10 mouse cellular contexts compared by ENCODE assay signal in genomic region chr5:37822116-37822707, GRCm38 (mm10). TPM values are rescaled to one million over a fixed set of nuclear protein-coding genes. Genes with fewer than 3 reads are reported as not detected.
DNase-seq lines count a peak whose midpoint lies in the region; ATAC-seq lines count a peak whose summit lies in the region.
"Had no signal": no experiment of that assay in that cellular context is flagged by ENCODE, and none has a peak within 500 bp of the region (broad histone marks: within the 10 kb centered on the region; RNA-seq: fewer than 3 reads in every experiment).

No protein-coding gene starts in this region.

- H3K27me3 ChIP-seq in heart, embryonic 16.5 days (ENCODE audit: control insufficient read depth, insufficient read depth, low read length): peaks cover 96% of the 10 kb centered on the region
- H3K27me3 ChIP-seq in embryonic facial prominence, embryonic 14.5 days (replicated peaks; ENCODE audit: control insufficient read depth, insufficient read depth, low read length): peaks cover 78% of the 10 kb centered on the region
- peaks cover 55% of the 10 kb centered on the region for H3K27me3 ChIP-seq in hindbrain, embryonic 15.5 days
- H3K27me3 ChIP-seq in neural tube, embryonic 11.5 days (ENCODE audit: control insufficient read depth, insufficient read depth, low read length): peaks cover 90% of the 10 kb centered on the region

- DNase-seq in heart, postnatal 36 days: no peak
- no peak for DNase-seq in embryonic facial prominence, embryonic 14.5 days (ENCODE audit: low spot score)
- DNase-seq in neural tube, embryonic 11.5 days (ENCODE audit: low spot score): no peak
- DNase-seq in spleen, adult 12 weeks (ENCODE audit: low spot score): no peak
- DNase-seq in layer of hippocampus, postnatal 36 days: no peak
- DNase-seq in spleen, postnatal 4 days (ENCODE audit: low spot score in 2 of 2): no peak
- DNase-seq: cerebellum, adult 11 months had no signal

- H3K9me3 ChIP-seq in heart, embryonic 16.5 days (replicated peaks; ENCODE audit: control insufficient read depth, low read length): no peaks in the 10 kb centered on the region
- no peaks in the 10 kb centered on the region for H3K9me3 ChIP-seq in embryonic facial prominence, embryonic 14.5 days (ENCODE audit: control insufficient read depth, low read length)
- H3K9me3 ChIP-seq in hindbrain, embryonic 15.5 days: no peaks in the 10 kb centered on the region
- H3K9me3 ChIP-seq in neural tube, embryonic 11.5 days (ENCODE audit: control insufficient read depth, low read length): no peaks in the 10 kb centered on the region
- H3K9me3 ChIP-seq: lung, embryonic 15.5 days had no signal

- intact Hi-C loops in heart, postnatal 36 days (cut with DNase I): loop anchor here (5.0 to 10.0 kb wide), 2 partner anchors 215 to 733 kb away; partner anchors contain the start of gene Stx18

- H3K4me3 ChIP-seq in heart, embryonic 16.5 days (ENCODE audit: low read length): peak overlapping the region; percentile 72
- peak overlapping the region; percentile 68 for H3K4me3 ChIP-seq in embryonic facial prominence, embryonic 14.5 days (ENCODE audit: low read depth, low read length)
- peak overlapping the region; percentile 37 for H3K4me3 ChIP-seq in hindbrain, embryonic 15.5 days
- H3K4me3 ChIP-seq in neural tube, embryonic 11.5 days (ENCODE audit: low read depth, low read length): peak overlapping the region; percentile 58

- H3K27ac ChIP-seq in heart, embryonic 16.5 days (ENCODE audit: low read length): no peak overlapping the region
- peak overlapping the region; percentile 82 for H3K27ac ChIP-seq in embryonic facial prominence, embryonic 14.5 days (replicated peaks; ENCODE audit: low read depth, low read length)
- no peak overlapping the region for H3K27ac ChIP-seq in hindbrain, embryonic 15.5 days (replicated peaks)
- no peak overlapping the region for H3K27ac ChIP-seq in neural tube, embryonic 11.5 days (ENCODE audit: low read depth, low read length)
- H3K27ac ChIP-seq: lung, embryonic 15.5 days had no signal

- no peak for ATAC-seq in heart, embryonic 16.5 days (replicated peaks; ENCODE audit: extremely low read depth, insufficient read depth, low FRiP score)
- no peak for ATAC-seq in embryonic facial prominence, embryonic 14.5 days (ENCODE audit: low read depth)
- ATAC-seq in hindbrain, embryonic 15.5 days (ENCODE audit: low FRiP score, low read depth): no peak
- no peak for ATAC-seq in neural tube, embryonic 11.5 days (ENCODE audit: insufficient read depth, low FRiP score, low TSS enrichment)

- peaks cover 11% of the 10 kb centered on the region for H3K4me1 ChIP-seq in heart, embryonic 16.5 days (ENCODE audit: control insufficient read depth, insufficient read depth, low read length)
- peaks cover 7% of the 10 kb centered on the region for H3K4me1 ChIP-seq in embryonic facial prominence, embryonic 14.5 days (ENCODE audit: control insufficient read depth, insufficient read depth, low read length)
- peaks cover 34% of the 10 kb centered on the region for H3K4me1 ChIP-seq in hindbrain, embryonic 15.5 days (replicated peaks)
- peaks cover 33% of the 10 kb centered on the region for H3K4me1 ChIP-seq in neural tube, embryonic 11.5 days (ENCODE audit: control insufficient read depth, insufficient read depth, low read length)

- H3K4me2 ChIP-seq in heart, embryonic 16.5 days (ENCODE audit: low read depth, low read length): peak overlapping the region; percentile 96
- H3K4me2 ChIP-seq in embryonic facial prominence, embryonic 14.5 days (ENCODE audit: low read depth, low read length): peak overlapping the region; percentile 78
- peak overlapping the region; percentile 59 for H3K4me2 ChIP-seq in hindbrain, embryonic 15.5 days
- peak overlapping the region; percentile 95 for H3K4me2 ChIP-seq in neural tube, embryonic 11.5 days (ENCODE audit: low read depth)

- no peaks in the 10 kb centered on the region for H3K36me3 ChIP-seq in heart, embryonic 16.5 days (ENCODE audit: control insufficient read depth, insufficient read depth)
- peaks cover 8% of the 10 kb centered on the region; the same call in 1 of the 2 replicates for H3K36me3 ChIP-seq in embryonic facial prominence, embryonic 14.5 days (ENCODE audit: control insufficient read depth, insufficient read depth, low read length)
- no peaks in the 10 kb centered on the region for H3K36me3 ChIP-seq in hindbrain, embryonic 15.5 days
- H3K36me3 ChIP-seq in neural tube, embryonic 11.5 days (ENCODE audit: control insufficient read depth, insufficient read depth, low read length): no peaks in the 10 kb centered on the region
- H3K36me3 ChIP-seq: lung, embryonic 15.5 days had no signal

- WGBS in heart, embryonic 16.5 days: 28% methylated on average over 11 of the region's 11 CpGs
- 13% methylated on average over 11 of the region's 11 CpGs for WGBS in embryonic facial prominence, embryonic 14.5 days
- WGBS in hindbrain, embryonic 15.5 days: 9% methylated on average over 11 of the region's 11 CpGs
- WGBS in neural tube, embryonic 11.5 days: 4% methylated on average over 11 of the region's 11 CpGs

- no peak overlapping the region for H3K9ac ChIP-seq in heart, embryonic 16.5 days (ENCODE audit: low read length)
- H3K9ac ChIP-seq in embryonic facial prominence, embryonic 14.5 days (ENCODE audit: low read depth, low read length): peak overlapping the region; percentile 92
- H3K9ac ChIP-seq in hindbrain, embryonic 15.5 days: no peak overlapping the region
- peak overlapping the region; percentile 79; the same call in 1 of the 2 replicates for H3K9ac ChIP-seq in neural tube, embryonic 11.5 days (ENCODE audit: low read length)
- H3K9ac ChIP-seq: lung, embryonic 15.5 days had no signal

RNA-seq across cellular contexts. Expression of gene Msx1, which starts 2.2 kb away (rescaled TPM):
- 6.5 and 7.6 TPM in 2 replicates for polyA plus RNA-seq in heart, embryonic 16.5 days (2015; fragmentation: Nextera tagmentation; extraction: Ambion mirVana)
- 1 to 10 TPM; 3.7 to 4.3 TPM for total RNA-seq in heart, postnatal 36 days (2021)
- polyA plus RNA-seq in embryonic facial prominence, embryonic 14.5 days (2014; fragmentation: Nextera tagmentation; extraction: Ambion mirVana): 73.2 and 82.9 TPM in 2 replicates
- 26.4 and 36.7 TPM in 2 replicates for polyA plus RNA-seq in hindbrain, embryonic 15.5 days (2015; fragmentation: Nextera tagmentation; extraction: Ambion mirVana)
- 55.2 and 56.5 TPM in 2 replicates for polyA plus RNA-seq in neural tube, embryonic 11.5 days (2014; fragmentation: Nextera tagmentation; extraction: Ambion mirVana)
- 1 to 10 TPM; 4.7 to 5.8 TPM for total RNA-seq in layer of hippocampus, postnatal 36 days (2021)

Comparison
In these comparisons a context has a peak if more than half of its experiments do, and no peak if none do; other contexts are left out.
1. H3K9ac ChIP-seq: peak in embryonic facial prominence, embryonic 14.5 days (single experiment) and neural tube, embryonic 11.5 days (single experiment); none in heart, embryonic 16.5 days (single experiment) and hindbrain, embryonic 15.5 days (single experiment).
2. Peak in every context shown above with its lines, with median percentiles within 50 percentile points of each other: H3K4me2 ChIP-seq and H3K4me3 ChIP-seq.